Mouse (Mus musculus): ENCODE results near the gene Fam84b. TPM values are rescaled to one million over a fixed set of nuclear protein-coding genes. Genes with fewer than 3 reads are reported as not detected.

Fam84b gene
- polyA plus RNA-seq (2014; fragmentation: Illumina TruSeq; extraction: RNeasy Lipid Tissue Mini Kit (QIAGEN cat#74804); ENCODE audit: low read depth, low replicate concordance), result 26.8 TPM

DNA sequence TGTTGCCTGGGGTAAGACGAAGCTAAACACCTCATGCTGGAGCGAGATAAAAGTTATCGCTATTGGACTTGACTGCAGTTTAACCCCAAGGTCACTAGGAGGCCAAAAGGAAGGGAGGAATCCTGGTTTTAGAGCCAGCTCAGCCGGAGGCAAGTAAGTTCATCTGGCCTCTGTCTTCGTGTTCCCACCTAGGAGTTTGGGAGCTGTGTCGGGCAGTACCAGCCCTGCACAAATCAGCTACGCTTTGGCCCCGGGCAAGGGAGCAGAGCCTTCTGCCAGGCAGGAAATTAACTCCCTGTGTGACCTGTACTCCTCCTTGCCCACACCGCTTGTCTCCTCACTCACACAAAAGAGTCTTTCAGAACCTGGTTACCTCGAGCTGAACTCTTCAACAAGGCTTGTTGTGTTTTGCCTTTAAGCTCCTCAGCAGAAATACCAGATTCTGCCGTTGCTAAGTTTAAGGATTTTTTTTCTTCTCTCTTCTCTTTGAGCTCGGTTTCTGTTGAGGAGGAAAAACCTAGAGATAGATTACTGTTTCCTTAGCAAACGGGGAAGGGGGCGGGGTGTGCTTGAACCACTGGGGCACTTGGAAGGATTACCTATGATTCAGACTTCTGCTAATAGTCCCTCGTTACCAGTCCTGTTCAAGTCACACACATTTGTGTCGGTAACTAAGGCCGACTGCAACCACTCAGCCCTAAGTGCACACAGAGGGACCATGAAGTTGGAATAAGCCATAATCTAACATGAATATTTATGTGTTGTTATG lies at the start of gene Fam84b:
Fam84b (minus strand) TSS at position 548 of the 769 bp plus-strand sequence.

Other genes with a start within 250 kb of the Fam84b start
- not detected for gene A1bg, start 69.2 kb upstream of the Fam84b start, polyA plus RNA-seq (2014; fragmentation: Illumina TruSeq; extraction: RNeasy Lipid Tissue Mini Kit (QIAGEN cat#74804); ENCODE audit: low read depth, low replicate concordance)